24 mouse cellular contexts compared by ENCODE assay signal in the genomic region with DNA sequence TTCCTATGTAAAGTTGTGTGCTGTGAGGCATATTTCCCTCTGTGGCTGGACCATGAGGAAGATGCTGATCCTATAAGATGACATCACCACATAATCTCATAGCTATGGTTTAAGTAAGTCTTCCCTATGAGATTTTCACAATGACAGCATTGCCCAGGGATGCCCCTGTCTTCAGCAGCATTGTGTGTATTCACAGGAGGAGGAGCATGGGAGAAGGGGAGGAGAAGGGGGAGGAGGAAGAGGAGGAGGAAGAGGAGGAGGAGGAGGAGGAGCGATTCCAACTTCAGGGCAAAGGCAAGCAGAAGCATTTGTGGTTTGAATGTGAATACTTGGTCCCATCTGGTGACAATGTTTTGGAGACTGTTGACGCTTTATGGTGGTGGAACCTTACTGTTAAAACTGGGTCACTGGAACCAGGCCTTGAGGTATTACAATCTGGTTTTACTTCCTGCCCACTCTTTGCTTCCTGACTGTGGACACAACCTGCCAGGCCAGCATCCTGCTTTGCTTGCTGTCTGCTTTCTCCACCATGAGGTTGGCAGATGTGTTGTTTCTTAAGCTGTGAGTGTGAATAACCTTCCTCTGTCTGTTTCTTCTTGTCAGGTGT.
DNase-seq lines count a peak whose midpoint lies in the region; ATAC-seq and TF ChIP-seq lines count a peak whose summit lies in the region.
"Had no signal": no experiment of that assay in that cellular context is flagged by ENCODE, and none has a peak within 500 bp of the region (broad histone marks: within the 10 kb centered on the region; RNA-seq: fewer than 3 reads in every experiment).

No protein-coding gene starts in this region.

- peak overlapping the region; percentile 73; the same call in 1 of the 2 replicates for H3K27ac ChIP-seq in midbrain, embryonic 15.5 days
- H3K27ac ChIP-seq in midbrain, embryonic 13.5 days: no peak overlapping the region
- H3K27ac ChIP-seq in forebrain, embryonic 15.5 days (replicated peaks): no peak overlapping the region
- H3K27ac ChIP-seq: embryonic facial prominence, embryonic 12.5 days; gastrocnemius, adult 2 months; heart, embryonic 15.5 days; limb, embryonic 10.5 days; neural tube, embryonic 15.5 days; stomach, embryonic 15.5 days had no signal

- 89% methylated on average over 2 of the region's 2 CpGs for WGBS in midbrain, embryonic 15.5 days
- 96% methylated on average over 2 of the region's 2 CpGs for WGBS in midbrain, embryonic 13.5 days
- 76% methylated on average over 2 of the region's 2 CpGs for WGBS in lung, adult 2 months
- WGBS in forebrain, embryonic 15.5 days: 92% methylated on average over 2 of the region's 2 CpGs

- no peak overlapping the region for H3K9ac ChIP-seq in midbrain, embryonic 15.5 days
- no peak overlapping the region for H3K9ac ChIP-seq in midbrain, embryonic 13.5 days (replicated peaks)
- no peak overlapping the region for H3K9ac ChIP-seq in forebrain, embryonic 15.5 days (replicated peaks)
- H3K9ac ChIP-seq: embryonic facial prominence, embryonic 12.5 days; forebrain, postnatal 0 days; heart, embryonic 15.5 days; neural tube, embryonic 15.5 days; stomach, embryonic 15.5 days had no signal

- H3K4me1 ChIP-seq in midbrain, embryonic 15.5 days: peaks cover 18% of the 10 kb centered on the region
- peaks cover 30% of the 10 kb centered on the region for H3K4me1 ChIP-seq in midbrain, embryonic 13.5 days (replicated peaks)
- no peaks in the 10 kb centered on the region for H3K4me1 ChIP-seq in lung, adult 2 months (ENCODE audit: control insufficient read depth, insufficient read depth, low read length)
- 0 out of 2 replicates have a peak, but pooled peaks cover 5% of the 10 kb centered on the region for H3K4me1 ChIP-seq in forebrain, embryonic 15.5 days
- H3K4me1 ChIP-seq: embryonic facial prominence, embryonic 12.5 days; heart, embryonic 15.5 days; stomach, embryonic 15.5 days had no signal

- ATAC-seq in frontal cortex, adult (ENCODE audit: low TSS enrichment): peak; percentile 74; the same call in 1 of the 2 replicates
- ATAC-seq in midbrain, embryonic 15.5 days (replicated peaks): no peak
- ATAC-seq in midbrain, embryonic 13.5 days: no peak
- peak; percentile 14; the same call in 1 of the 2 replicates for ATAC-seq in granulocyte monocyte progenitor cell, adult 5-6 weeks (replicated peaks; ENCODE audit: poor library complexity, severe bottlenecking)
- no peak for ATAC-seq in forebrain, embryonic 15.5 days (replicated peaks)
- ATAC-seq: forebrain, postnatal 0 days had no signal

- no peaks in the 10 kb centered on the region for H3K36me3 ChIP-seq in midbrain, embryonic 15.5 days (replicated peaks)
- no peaks in the 10 kb centered on the region for H3K36me3 ChIP-seq in midbrain, embryonic 13.5 days
- H3K36me3 ChIP-seq in forebrain, embryonic 15.5 days: no peaks in the 10 kb centered on the region
- H3K36me3 ChIP-seq: embryonic facial prominence, embryonic 12.5 days; heart, embryonic 15.5 days; limb, embryonic 10.5 days; neural tube, embryonic 15.5 days; stomach, embryonic 15.5 days had no signal

- DNase-seq in frontal cortex, postnatal 36 days (ENCODE audit: low spot score in 2 of 2): no peak
- peak; percentile 1 to 18 for DNase-seq in natural killer cell, adult 2 months (ENCODE audit: low spot score in 2 of 2)
- DNase-seq in lung, adult 2 months: no peak
- DNase-seq: cerebellum, postnatal 10 days; forebrain, postnatal 0 days; gastrocnemius, adult 2 months; heart, adult 18-20 months; kidney, adult 18-20 months; kidney, postnatal 14 days; lung, postnatal 14 days; right cerebral cortex, postnatal 14 days; thymus, adult 18-20 months; thymus, postnatal 4 days had no signal

- no peak overlapping the region for H3K4me3 ChIP-seq in midbrain, embryonic 15.5 days
- no peak overlapping the region for H3K4me3 ChIP-seq in midbrain, embryonic 13.5 days (replicated peaks)
- no peak overlapping the region for H3K4me3 ChIP-seq in lung, adult 2 months (replicated peaks; ENCODE audit: extremely low read depth, low read depth, low read length)
- H3K4me3 ChIP-seq in forebrain, embryonic 15.5 days: no peak overlapping the region
- H3K4me3 ChIP-seq: embryonic facial prominence, embryonic 12.5 days; gastrocnemius, adult 2 months; heart, embryonic 15.5 days; limb, embryonic 10.5 days; myocyte; neural tube, embryonic 15.5 days; stomach, embryonic 15.5 days had no signal

- no peak for TF ChIP-seq CTCF in lung, adult 2 months (IDR thresholded peaks at IDR 0.05; ENCODE audit: insufficient read depth, low read length)

- no peak overlapping the region for H3K4me2 ChIP-seq in midbrain, embryonic 15.5 days
- H3K4me2 ChIP-seq in midbrain, embryonic 13.5 days (replicated peaks): no peak overlapping the region
- H3K4me2 ChIP-seq in forebrain, embryonic 15.5 days (replicated peaks): no peak overlapping the region
- H3K4me2 ChIP-seq: embryonic facial prominence, embryonic 12.5 days; heart, embryonic 15.5 days; neural tube, embryonic 15.5 days; stomach, embryonic 15.5 days had no signal

- no peaks in the 10 kb centered on the region for H3K9me3 ChIP-seq in midbrain, embryonic 15.5 days
- H3K9me3 ChIP-seq in midbrain, embryonic 13.5 days: no peaks in the 10 kb centered on the region
- H3K9me3 ChIP-seq in forebrain, embryonic 15.5 days: no peaks in the 10 kb centered on the region
- H3K9me3 ChIP-seq: embryonic facial prominence, embryonic 12.5 days; heart, embryonic 15.5 days; limb, embryonic 10.5 days; neural tube, embryonic 15.5 days; stomach, embryonic 15.5 days had no signal

- no peak for TF ChIP-seq POLR2A in lung, adult 2 months (IDR thresholded peaks at IDR 0.05; ENCODE audit: borderline replicate concordance, extremely low read depth, low read depth, low read length)

- H3K27me3 ChIP-seq in midbrain, embryonic 15.5 days (replicated peaks): no peaks in the 10 kb centered on the region
- H3K27me3 ChIP-seq in midbrain, embryonic 13.5 days: no peaks in the 10 kb centered on the region
- H3K27me3 ChIP-seq in forebrain, embryonic 15.5 days: no peaks in the 10 kb centered on the region
- H3K27me3 ChIP-seq: embryonic facial prominence, embryonic 12.5 days; heart, embryonic 15.5 days; neural tube, embryonic 15.5 days; stomach, embryonic 15.5 days had no signal

Comparison
In these comparisons a context has a peak if more than half of its experiments do, and no peak if none do; other contexts are left out.
1. ATAC-seq: peak in frontal cortex, adult (single experiment) and granulocyte monocyte progenitor cell, adult 5-6 weeks (single experiment); none in midbrain, embryonic 15.5 days (single experiment), midbrain, embryonic 13.5 days (single experiment) and forebrain, embryonic 15.5 days (single experiment).
2. DNase-seq: peak in natural killer cell, adult 2 months (2 of 2); none in frontal cortex, postnatal 36 days (0 of 2) and lung, adult 2 months (single experiment).